Mouse (Mus musculus): ENCODE results near the gene Myb.

DNA sequence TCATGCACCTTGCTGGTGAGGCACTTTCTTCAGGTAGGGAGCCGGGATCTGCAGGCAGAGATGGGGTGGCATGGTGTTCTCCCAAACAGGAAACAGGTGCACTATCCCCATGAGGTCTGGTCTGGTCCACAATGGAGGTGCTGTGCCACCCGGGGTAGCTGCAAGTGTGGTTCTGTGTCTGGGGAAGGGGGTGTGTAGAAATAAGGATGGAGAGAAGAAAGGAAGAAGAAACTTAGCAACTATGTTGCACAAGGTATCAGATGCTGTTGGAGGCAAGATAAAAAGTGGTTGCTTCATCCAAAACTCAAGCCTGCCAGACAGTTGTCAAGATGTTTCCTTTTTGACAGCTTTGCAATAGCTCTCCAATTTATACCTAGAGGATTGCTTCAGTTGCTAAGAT lies 14.5 kb downstream of the Myb start:
- no peak for TF ChIP-seq CTCF (IDR thresholded peaks at IDR 0.05 in 2 of 3, conservative IDR thresholded peaks at IDR 0.05 in 1 of 3; ENCODE audit: control insufficient read depth in 1 of 3, insufficient read depth in 1 of 3, low read depth in 2 of 3, low read length in 3 of 3, poor library complexity in 1 of 3, severe bottlenecking in 1 of 3)
- no peak for TF ChIP-seq TAL1 (IDR thresholded peaks at IDR 0.05; ENCODE audit: low read length)
- no peak for TF ChIP-seq USF1 (IDR thresholded peaks at IDR 0.05; ENCODE audit: low read depth, low read length)
- no peak for TF ChIP-seq SIN3A (IDR thresholded peaks at IDR 0.05; ENCODE audit: low read length)
- no peak for TF ChIP-seq MAFK (IDR thresholded peaks at IDR 0.05; ENCODE audit: borderline replicate concordance, low read depth, low read length)
- no peak; a peak in 1 of 4 replicates for TF ChIP-seq POLR2A (IDR thresholded peaks at IDR 0.05; ENCODE audit: control insufficient read depth in 1 of 2, insufficient read depth in 1 of 2, low read depth in 1 of 2, low read length in 2 of 2, poor library complexity in 1 of 2)
- no peak for TF ChIP-seq RAD21 (IDR thresholded peaks at IDR 0.05; ENCODE audit: low read depth, low read length)
- no peak for TF ChIP-seq EP300 (IDR thresholded peaks at IDR 0.05; ENCODE audit: low read depth in 1 of 2, low read length in 2 of 2)
- TF ChIP-seq CHD2 (IDR thresholded peaks at IDR 0.05; ENCODE audit: low read length) = no peak
- no peak for TF ChIP-seq GATA1 (IDR thresholded peaks at IDR 0.05; ENCODE audit: low read depth, low read length)
- no peak for TF ChIP-seq MAZ (IDR thresholded peaks at IDR 0.05; ENCODE audit: low read depth, low read length)
- TF ChIP-seq MXI1 (IDR thresholded peaks at IDR 0.05; ENCODE audit: low read depth, low read length) = no peak
- TF ChIP-seq TBP (IDR thresholded peaks at IDR 0.05; ENCODE audit: low read depth, low read length) = no peak

All from MEL (cell line).